Mouse (Mus musculus): ENCODE measurements around the gene Cdipt.

Gene Cdipt

GRCm38 (mm10) chr7:126975950-126976866 lies 494 bp downstream of the Cdipt start, which contains the start of gene Cdiptos:
TSS of gene Cdiptos (minus strand) at chr7:126976098.
- peak; percentile 97 for DNase-seq (ENCODE audit: low read depth)

- peak; percentile 27 for DNase-seq (ENCODE audit: low read depth)
These were observed 1.3 kb downstream of the Cdipt start for GRCm38 (mm10) chr7:126976878-126977459.

- peak; percentile 57 for DNase-seq (ENCODE audit: low read depth)
These were observed 3.1 kb downstream of the Cdipt start for GRCm38 (mm10) chr7:126978841-126979240.

- DNase-seq (ENCODE audit: low read depth), result no peak
These were observed 5.9 kb downstream of the Cdipt start for GRCm38 (mm10) chr7:126981601-126982000.

GRCm38 (mm10) chr7:126982054-126982453 lies 6.3 kb downstream of the Cdipt start:
- DNase-seq (ENCODE audit: low read depth), result no peak

- no peak for DNase-seq (ENCODE audit: low read depth)
These were observed 7.4 kb downstream of the Cdipt start for GRCm38 (mm10) chr7:126983113-126983512.

- no peak for DNase-seq (ENCODE audit: low read depth)
These were observed 9.1 kb downstream of the Cdipt start for GRCm38 (mm10) chr7:126984667-126985444.

GRCm38 (mm10) chr7:126986319-126986718 lies 10.6 kb downstream of the Cdipt start:
- peak; percentile 53 for DNase-seq (ENCODE audit: low read depth)

GRCm38 (mm10) chr7:126988816-126989215 lies 13.1 kb downstream of the Cdipt start:
- DNase-seq (ENCODE audit: low read depth), result no peak

GRCm38 (mm10) chr7:126996449-126996848 lies 20.7 kb downstream of the Cdipt start:
- no peak for DNase-seq (ENCODE audit: low read depth)

GRCm38 (mm10) chr7:126999568-126999967 lies 23.9 kb downstream of the Cdipt start:
- peak; percentile 66 for DNase-seq (ENCODE audit: low read depth)

GRCm38 (mm10) chr7:127003620-127004019 lies 27.9 kb downstream of the Cdipt start:
- no peak for DNase-seq (ENCODE audit: low read depth)

- DNase-seq (ENCODE audit: low read depth), result no peak
These were observed 28.6 kb downstream of the Cdipt start for GRCm38 (mm10) chr7:127004122-127004875.

GRCm38 (mm10) chr7:127007313-127008024 lies 31.8 kb downstream of the Cdipt start:
- DNase-seq (ENCODE audit: low read depth), result no peak

GRCm38 (mm10) chr7:127008239-127009019 lies 32.7 kb downstream of the Cdipt start:
- DNase-seq (ENCODE audit: low read depth), result no peak

GRCm38 (mm10) chr7:127009307-127010085 lies 33.8 kb downstream of the Cdipt start:
- no peak for DNase-seq (ENCODE audit: low read depth)

- DNase-seq (ENCODE audit: low read depth), result no peak
These were observed 35.3 kb downstream of the Cdipt start for GRCm38 (mm10) chr7:127011051-127011450.

- no peak for DNase-seq (ENCODE audit: low read depth)
These were observed 36.0 kb downstream of the Cdipt start for GRCm38 (mm10) chr7:127011717-127012116.

GRCm38 (mm10) chr7:127012374-127012773 lies 36.7 kb downstream of the Cdipt start:
- no peak for DNase-seq (ENCODE audit: low read depth)
